Mouse (Mus musculus) kidney, adult 11 months (tissue): ENCODE data around the gene Sox14.

Experiments used
- DNase-seq: peaks from one replicate; pipeline ENCODE4 v3.0.0; 2022

Sox14 gene

GRCm38 (mm10) chr9:99846820-99847219 lies 29.1 kb downstream of the Sox14 start:
- DNase-seq = peak; percentile 16

GRCm38 (mm10) chr9:99839367-99839766 lies 36.6 kb downstream of the Sox14 start:
- no peak for DNase-seq

- DNase-seq = no peak
Observed at GRCm38 (mm10) chr9:99838877-99839276, 37.1 kb downstream of the Sox14 start.

GRCm38 (mm10) chr9:99836707-99837106 lies 39.3 kb downstream of the Sox14 start:
- DNase-seq = no peak

GRCm38 (mm10) chr9:99835624-99836430 lies 40.1 kb downstream of the Sox14 start:
- no peak for DNase-seq
